10 mouse cellular contexts compared by ENCODE assay signal in the genomic region with DNA sequence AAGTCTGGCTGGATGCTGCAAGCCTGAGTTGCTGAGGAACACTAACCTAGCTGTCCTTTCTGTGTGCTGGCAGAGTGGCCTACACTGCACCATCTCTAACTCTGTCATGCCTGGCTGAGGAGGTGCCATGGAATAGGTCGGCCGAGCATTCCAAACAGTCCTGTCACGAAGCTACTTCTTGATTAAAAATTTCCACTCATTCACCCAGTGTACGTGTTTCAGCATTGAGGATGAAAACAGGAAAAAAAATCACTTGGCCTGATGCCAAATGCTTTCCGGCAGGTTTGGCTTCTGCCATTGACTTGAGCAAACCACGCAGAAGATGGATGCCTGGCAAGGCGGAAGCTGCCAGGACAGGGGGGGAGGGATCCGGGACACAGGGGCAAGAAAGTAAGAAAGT. TPM values are rescaled to one million over a fixed set of nuclear protein-coding genes. Genes with fewer than 3 reads are reported as not detected.
A peak's percentile ranks its signal among the peaks of the same experiment; 100 is the strongest.
DNase-seq lines count a peak whose midpoint lies in the region; ATAC-seq and TF ChIP-seq lines count a peak whose summit lies in the region.
"Had no signal": no experiment of that assay in that cellular context is flagged by ENCODE, and none has a peak within 500 bp of the region (broad histone marks: within the 10 kb centered on the region; RNA-seq: fewer than 3 reads in every experiment).

No protein-coding gene starts in this region.

- TF ChIP-seq EP300 in stomach, postnatal 0 days (optimal IDR thresholded peaks at IDR 0.05), result no peak

- H3K9ac ChIP-seq in stomach, embryonic 16.5 days (ENCODE audit: low read length), result no peak overlapping the region
- no peak overlapping the region for H3K9ac ChIP-seq in stomach, postnatal 0 days (ENCODE audit: low read length)
- H3K9ac ChIP-seq: liver, embryonic 15.5 days had no signal

- DNase-seq in gastrocnemius, adult 18-20 months (ENCODE audit: low spot score), result peak; percentile 11
- no peak for DNase-seq in gastrocnemius, postnatal 4 days (ENCODE audit: low spot score in 2 of 2)
- DNase-seq in stomach, postnatal 0 days (ENCODE audit: low spot score), result no peak
- DNase-seq in forelimb bud, embryonic 11.5 days (ENCODE audit: low read depth, low spot score), result peak; percentile 10
- DNase-seq in retina, embryonic 14.5 days (ENCODE audit: low spot score), result peak; percentile 43
- DNase-seq in testis, postnatal 14 days (ENCODE audit: low spot score), result no peak
- DNase-seq: right cerebral cortex, postnatal 25 days had no signal

- no peak overlapping the region for H3K4me3 ChIP-seq in stomach, embryonic 16.5 days (replicated peaks; ENCODE audit: low read length)
- no peak overlapping the region for H3K4me3 ChIP-seq in stomach, postnatal 0 days (ENCODE audit: low read depth, low read length)
- H3K4me3 ChIP-seq: liver, embryonic 15.5 days had no signal

- H3K4me2 ChIP-seq in stomach, embryonic 16.5 days (ENCODE audit: low read depth, low read length), result 0 out of 2 replicates have a peak overlapping the region, but pooled peaks have one; percentile 27
- H3K4me2 ChIP-seq in stomach, postnatal 0 days (replicated peaks; ENCODE audit: low read depth), result no peak overlapping the region
- H3K4me2 ChIP-seq: liver, embryonic 15.5 days had no signal

- no peak for TF ChIP-seq CTCF in stomach, postnatal 0 days (IDR thresholded peaks at IDR 0.05; ENCODE audit: low read depth)

- no peaks in the 10 kb centered on the region for H3K36me3 ChIP-seq in stomach, embryonic 16.5 days (ENCODE audit: control insufficient read depth, insufficient read depth, low read length)
- no peaks in the 10 kb centered on the region for H3K36me3 ChIP-seq in stomach, postnatal 0 days (ENCODE audit: control insufficient read depth, insufficient read depth, low read length)
- H3K36me3 ChIP-seq: liver, embryonic 15.5 days had no signal

- H3K27me3 ChIP-seq in stomach, embryonic 16.5 days (ENCODE audit: control insufficient read depth, insufficient read depth, low read length), result no peaks in the 10 kb centered on the region
- no peaks in the 10 kb centered on the region for H3K27me3 ChIP-seq in stomach, postnatal 0 days (ENCODE audit: control insufficient read depth, insufficient read depth, low read length)
- H3K27me3 ChIP-seq: liver, embryonic 15.5 days had no signal

- no peaks in the 10 kb centered on the region for H3K9me3 ChIP-seq in stomach, embryonic 16.5 days (replicated peaks; ENCODE audit: control insufficient read depth, low read length)
- no peaks in the 10 kb centered on the region for H3K9me3 ChIP-seq in stomach, postnatal 0 days (ENCODE audit: control insufficient read depth, low read length)
- H3K9me3 ChIP-seq: liver, embryonic 15.5 days had no signal

- WGBS in stomach, embryonic 16.5 days, result 26% methylated on average over 8 of the region's 8 CpGs
- 15% methylated on average over 8 of the region's 8 CpGs for WGBS in stomach, postnatal 0 days

- no peak overlapping the region for H3K27ac ChIP-seq in stomach, embryonic 16.5 days (ENCODE audit: low read length)
- no peak overlapping the region for H3K27ac ChIP-seq in stomach, postnatal 0 days (replicated peaks)
- H3K27ac ChIP-seq: liver, embryonic 15.5 days had no signal

- ATAC-seq in stomach, embryonic 16.5 days (ENCODE audit: insufficient read depth, low FRiP score), result peak; percentile 44; the same call in 1 of the 2 replicates
- ATAC-seq in stomach, postnatal 0 days (ENCODE audit: low FRiP score, low TSS enrichment), result no peak
- ATAC-seq in erythroid progenitor cell, adult 5-6 weeks (replicated peaks; ENCODE audit: low FRiP score, poor library complexity, severe bottlenecking), result no peak

- no peaks in the 10 kb centered on the region for H3K4me1 ChIP-seq in stomach, embryonic 16.5 days (ENCODE audit: control insufficient read depth, insufficient read depth, low read length)
- no peaks in the 10 kb centered on the region for H3K4me1 ChIP-seq in stomach, postnatal 0 days (replicated peaks; ENCODE audit: control insufficient read depth, insufficient read depth)
- H3K4me1 ChIP-seq: liver, embryonic 15.5 days had no signal

RNA-seq across cellular contexts. Expression of gene Dnm3, which starts 24.3 kb away (rescaled TPM):
- total RNA-seq in gastrocnemius, adult 18-20 months (2021), result 1 to 10 TPM; 3.4 to 5.9 TPM
- total RNA-seq in gastrocnemius, postnatal 4 days (2021), result 10 to 100 TPM in 1 of 2 experiments, 1 to 10 TPM in 1; 6.3 to 11.0 TPM
- 6.4 and 6.7 TPM in 2 replicates for polyA plus RNA-seq in stomach, embryonic 16.5 days (2015; fragmentation: Nextera tagmentation; extraction: Ambion mirVana)
- polyA plus RNA-seq in stomach, postnatal 0 days (2015; fragmentation: Nextera tagmentation; extraction: Ambion mirVana), result 2.1 and 2.6 TPM in 2 replicates
- not detected in 2 replicates for total RNA-seq in erythroid progenitor cell, adult 5-6 weeks (2015; ENCODE audit: low replicate concordance)
- total RNA-seq in erythroid progenitor cell, adult 5-6 weeks (2017; ENCODE audit: low replicate concordance), result not detected in 2 replicates

Comparison
In these comparisons a context has a peak if more than half of its experiments do, and no peak if none do; other contexts are left out.
1. DNase-seq: peak in gastrocnemius, adult 18-20 months (single experiment), forelimb bud, embryonic 11.5 days (single experiment) and retina, embryonic 14.5 days (single experiment); none in gastrocnemius, postnatal 4 days (0 of 2), stomach, postnatal 0 days (single experiment) and testis, postnatal 14 days (single experiment).
2. RNA of gene Dnm3, which starts 24.3 kb away (total RNA-seq): 6.3 to 11.0 TPM in gastrocnemius, postnatal 4 days and 3.4 to 5.9 TPM in gastrocnemius, adult 18-20 months; not detected in erythroid progenitor cell, adult 5-6 weeks; every median in the first group is over 4 times any median in the second.